Mouse (Mus musculus) forebrain, embryonic 15.5 days (tissue): ENCODE measurements at regions not wholly inside any gene's neighbourhood (a gene's known extent, or its start where the extent isn't known, plus 50 kb on each side); places are given as distances from the start of the nearest gene placed in this dataset.
"Not testable (repeated sequence)": the region's sequence is repeated elsewhere in the genome, so short reads cannot be mapped to it uniquely, and the experiment has no call there.

Source experiments
- ATAC-seq: fragments of 200-750 bp; cut with Nextera tagmentation; replicated peaks from 2 replicates; pipeline ENCODE4 v1.8.0; 2017; ENCODE audit warnings: mild to moderate bottlenecking, moderate TSS enrichment, moderate library complexity
- H3K27ac ChIP-seq: fragments of 300-500 bp; sonication (generic); replicated peaks from 2 replicates; pipeline ENCODE4 v1.5.1; 2015; ENCODE audit warnings: mild to moderate bottlenecking, inconsistent platforms
- H3K27me3 ChIP-seq: fragments of 300-500 bp; sonication (generic); 2 replicates; pipeline ENCODE4 v1.6.1; 2015; ENCODE audit warnings: inconsistent platforms
- H3K36me3 ChIP-seq: fragments of 300-500 bp; sonication (generic); 2 replicates; pipeline ENCODE4 v1.6.1; 2015; ENCODE audit warnings: mild to moderate bottlenecking, inconsistent platforms
- H3K4me1 ChIP-seq: fragments of 300-500 bp; sonication (generic); 2 replicates; pipeline ENCODE4 v1.6.1; 2015; ENCODE audit warnings: inconsistent platforms
- H3K4me2 ChIP-seq: fragments of 300-500 bp; sonication (generic); replicated peaks from 2 replicates; pipeline ENCODE4 v1.6.1; 2015; ENCODE audit warnings: mild to moderate bottlenecking, inconsistent platforms
- H3K4me3 ChIP-seq: fragments of 300-500 bp; sonication (generic); 2 replicates; pipeline ENCODE4 v1.5.1; 2015; ENCODE audit warnings: mild to moderate bottlenecking, inconsistent platforms
- H3K9ac ChIP-seq: fragments of 300-500 bp; sonication (generic); replicated peaks from 2 replicates; pipeline ENCODE4 v1.6.1; 2015; ENCODE audit warnings: mild to moderate bottlenecking, inconsistent platforms
- H3K9me3 ChIP-seq: fragments of 300-500 bp; sonication (generic); 2 replicates; pipeline ENCODE4 v1.6.1; 2016; ENCODE audit warnings: inconsistent platforms
- WGBS: fragments of 180-500 bp; shearing (Covaris S2); methylation state at CpG from one replicate; pipeline ENCODE4 v1.1.7; 2015; ENCODE audit warnings: mixed read lengths; 5-methylcytosine and 5-hydroxymethylcytosine counted together

GRCm38 (mm10) chr10:9338207-9338801 is 336.7 kb downstream of the Samd5 start:
- no peak for ATAC-seq
- H3K4me2 ChIP-seq: no peak overlapping the region
- no peak overlapping the region for H3K27ac ChIP-seq
- no peak overlapping the region for H3K9ac ChIP-seq
- no peaks in the 10 kb centered on the region for H3K27me3 ChIP-seq
- WGBS: 17% methylated on average over 8 of the region's 8 CpGs
- H3K36me3 ChIP-seq: no peaks in the 10 kb centered on the region
- peaks cover 7% of the 10 kb centered on the region for H3K4me1 ChIP-seq
- no peaks in the 10 kb centered on the region for H3K9me3 ChIP-seq
- no peak overlapping the region for H3K4me3 ChIP-seq

GRCm38 (mm10) chr10:9334245-9334845 is 340.7 kb downstream of the Samd5 start:
- Histone ChIP-seq H3K36me3 (no peaks in the 10 kb centered on the region), H3K27ac (no peak overlapping the region), H3K9me3 (no peaks in the 10 kb centered on the region), H3K27me3 (no peaks in the 10 kb centered on the region), H3K4me1 (peaks cover 7% of the 10 kb centered on the region), H3K9ac (no peak overlapping the region), H3K4me3 (no peak overlapping the region), H3K4me2 (no peak overlapping the region)
- WGBS: 44% methylated on average over 10 of the region's 10 CpGs
- ATAC-seq: peak; percentile 59

GRCm38 (mm10) chr10:9331694-9332093 is 343.3 kb downstream of the Samd5 start:
- peaks cover 7% of the 10 kb centered on the region for H3K4me1 ChIP-seq
- H3K4me3 ChIP-seq: no peak overlapping the region
- H3K36me3 ChIP-seq: no peaks in the 10 kb centered on the region
- no peak overlapping the region for H3K9ac ChIP-seq
- H3K9me3 ChIP-seq: no peaks in the 10 kb centered on the region
- 20% methylated on average over 3 of the region's 3 CpGs for WGBS
- no peak overlapping the region; the same call in 1 of the 2 replicates for H3K27ac ChIP-seq
- peak; percentile 29; the same call in 1 of the 2 replicates for ATAC-seq
- H3K4me2 ChIP-seq: no peak overlapping the region
- H3K27me3 ChIP-seq: no peaks in the 10 kb centered on the region

GRCm38 (mm10) chr10:9328324-9328723 is 346.7 kb downstream of the Samd5 start:
- Histone ChIP-seq H3K36me3 (no peaks in the 10 kb centered on the region), H3K9me3 (no peaks in the 10 kb centered on the region), H3K27me3 (no peaks in the 10 kb centered on the region), H3K4me1 (no peaks in the 10 kb centered on the region; the same call in 1 of the 2 replicates), H3K4me3 (no peak overlapping the region), H3K9ac (no peak overlapping the region), H3K27ac (no peak overlapping the region), H3K4me2 (no peak overlapping the region)
- ATAC-seq: no peak
- 91% methylated on average over 4 of the region's 4 CpGs for WGBS

- not testable (repeated sequence) for H3K4me1 ChIP-seq, H3K27me3 ChIP-seq, H3K36me3 ChIP-seq, H3K27ac ChIP-seq, H3K9me3 ChIP-seq, H3K4me3 ChIP-seq, H3K4me2 ChIP-seq, H3K9ac ChIP-seq, ATAC-seq
- 78% methylated on average over 4 of the region's 4 CpGs for WGBS
Observed at GRCm38 (mm10) chr10:9327881-9328280, 347.1 kb downstream of the Samd5 start.

- no peak overlapping the region for H3K4me3 ChIP-seq
- 93% methylated on average over 6 of the region's 6 CpGs for WGBS
- ATAC-seq: no peak
Observed at GRCm38 (mm10) chr10:9312326-9312725, 362.7 kb downstream of the Samd5 start.

GRCm38 (mm10) chr10:9310346-9310745 is 364.7 kb downstream of the Samd5 start:
- H3K9me3 ChIP-seq: no peaks in the 10 kb centered on the region
- H3K9ac ChIP-seq: no peak overlapping the region
- no peak overlapping the region for H3K27ac ChIP-seq
- 21% methylated on average over 5 of the region's 5 CpGs for WGBS
- H3K4me1 ChIP-seq: peaks cover 9% of the 10 kb centered on the region; the same call in 1 of the 2 replicates
- H3K4me2 ChIP-seq: no peak overlapping the region
- H3K4me3 ChIP-seq: no peak overlapping the region
- H3K36me3 ChIP-seq: no peaks in the 10 kb centered on the region
- no peaks in the 10 kb centered on the region for H3K27me3 ChIP-seq
- 0 out of 2 replicates have a peak, but pooled peaks have one; percentile 23 for ATAC-seq

More at GRCm38 (mm10) chr10:9312326-9312725, 362.7 kb downstream of the Samd5 start:
- Histone ChIP-seq H3K4me1 (peaks cover 9% of the 10 kb centered on the region; the same call in 1 of the 2 replicates), H3K9me3 (no peaks in the 10 kb centered on the region), H3K27me3 (no peaks in the 10 kb centered on the region), H3K4me2 (no peak overlapping the region), H3K27ac (no peak overlapping the region), H3K9ac (no peak overlapping the region), H3K36me3 (no peaks in the 10 kb centered on the region)

- Histone ChIP-seq H3K9me3 (no peaks in the 10 kb centered on the region), H3K27ac (no peak overlapping the region), H3K9ac (no peak overlapping the region), H3K4me2 (no peak overlapping the region), H3K4me3 (no peak overlapping the region), H3K27me3 (no peaks in the 10 kb centered on the region), H3K36me3 (no peaks in the 10 kb centered on the region), H3K4me1 (peaks cover 9% of the 10 kb centered on the region)
- WGBS: 52% methylated on average over 1 of the region's 1 CpGs
- ATAC-seq: no peak
Observed at GRCm38 (mm10) chr10:9296055-9296454, 379.0 kb downstream of the Samd5 start.

- WGBS: 16% methylated on average over 1 of the region's 1 CpGs
- peak; percentile 49; the same call in 1 of the 2 replicates for ATAC-seq
Observed at GRCm38 (mm10) chr10:9295269-9295668, 379.7 kb downstream of the Samd5 start.

GRCm38 (mm10) chr10:9294620-9295019 is 380.4 kb downstream of the Samd5 start:
- Histone ChIP-seq H3K9ac (no peak overlapping the region), H3K4me1 (peaks cover 9% of the 10 kb centered on the region), H3K4me3 (no peak overlapping the region), H3K27me3 (no peaks in the 10 kb centered on the region), H3K27ac (no peak overlapping the region), H3K36me3 (no peaks in the 10 kb centered on the region), H3K4me2 (no peak overlapping the region), H3K9me3 (no peaks in the 10 kb centered on the region)
- ATAC-seq: no peak
- 70% methylated on average over 2 of the region's 2 CpGs for WGBS

More at GRCm38 (mm10) chr10:9295269-9295668, 379.7 kb downstream of the Samd5 start:
- Histone ChIP-seq H3K27me3 (no peaks in the 10 kb centered on the region), H3K4me1 (peaks cover 9% of the 10 kb centered on the region), H3K27ac (no peak overlapping the region), H3K36me3 (no peaks in the 10 kb centered on the region), H3K9ac (no peak overlapping the region), H3K4me2 (no peak overlapping the region), H3K9me3 (no peaks in the 10 kb centered on the region), H3K4me3 (no peak overlapping the region)

- H3K9me3 ChIP-seq: no peaks in the 10 kb centered on the region
- H3K4me1 ChIP-seq: peaks cover 9% of the 10 kb centered on the region
- peak; percentile 51; the same call in 1 of the 2 replicates for ATAC-seq
- no peak overlapping the region for H3K4me3 ChIP-seq
- H3K9ac ChIP-seq: no peak overlapping the region
- no peak overlapping the region for H3K4me2 ChIP-seq
- no peaks in the 10 kb centered on the region for H3K36me3 ChIP-seq
- H3K27me3 ChIP-seq: no peaks in the 10 kb centered on the region
- 51% methylated on average over 6 of the region's 6 CpGs for WGBS
- no peak overlapping the region for H3K27ac ChIP-seq
Observed at GRCm38 (mm10) chr10:9291456-9292146, 383.4 kb downstream of the Samd5 start.

GRCm38 (mm10) chr10:9272940-9273339 is 387.1 kb upstream of the Sash1 start:
- H3K9me3 ChIP-seq: no peaks in the 10 kb centered on the region
- H3K36me3 ChIP-seq: no peaks in the 10 kb centered on the region
- H3K27ac ChIP-seq: no peak overlapping the region
- no peak overlapping the region for H3K4me3 ChIP-seq
- H3K27me3 ChIP-seq: no peaks in the 10 kb centered on the region
- WGBS: 93% methylated on average over 3 of the region's 3 CpGs
- no peak overlapping the region for H3K9ac ChIP-seq
- no peak for ATAC-seq
- H3K4me2 ChIP-seq: no peak overlapping the region
- peaks cover 18% of the 10 kb centered on the region for H3K4me1 ChIP-seq
